Mouse (Mus musculus): ENCODE data around the gene Hamp.
"Not testable (repeated sequence)": the region's sequence is repeated elsewhere in the genome, so short reads cannot be mapped to it uniquely, and the experiment has no call there.

GRCm38 (mm10) chr7:30922490-30922889, 21.3 kb downstream of the Hamp start:
- TF ChIP-seq MYOG (IDR thresholded peaks at IDR 0.05; ENCODE audit: control insufficient read depth, extremely low read depth, insufficient read length); CTCF (IDR thresholded peaks at IDR 0.05; ENCODE audit: control insufficient read depth, insufficient read depth, insufficient read length); MAX (IDR thresholded peaks at IDR 0.05); USF1 (IDR thresholded peaks at IDR 0.05; ENCODE audit: low read depth); FOSL1 (IDR thresholded peaks at IDR 0.05; ENCODE audit: insufficient read depth, low read length, poor library complexity, severe bottlenecking); CEBPB (IDR thresholded peaks at IDR 0.05; ENCODE audit: low read depth); MYOD1 (IDR thresholded peaks at IDR 0.05; ENCODE audit: control insufficient read depth, insufficient read length, low read depth): not testable (repeated sequence)

Data from C2C12 (cell line).